Mouse (Mus musculus): ENCODE data around the gene Plxnb1.
A peak's percentile ranks its signal among the peaks of the same experiment; 100 is the strongest.

Gene Plxnb1

DNA sequence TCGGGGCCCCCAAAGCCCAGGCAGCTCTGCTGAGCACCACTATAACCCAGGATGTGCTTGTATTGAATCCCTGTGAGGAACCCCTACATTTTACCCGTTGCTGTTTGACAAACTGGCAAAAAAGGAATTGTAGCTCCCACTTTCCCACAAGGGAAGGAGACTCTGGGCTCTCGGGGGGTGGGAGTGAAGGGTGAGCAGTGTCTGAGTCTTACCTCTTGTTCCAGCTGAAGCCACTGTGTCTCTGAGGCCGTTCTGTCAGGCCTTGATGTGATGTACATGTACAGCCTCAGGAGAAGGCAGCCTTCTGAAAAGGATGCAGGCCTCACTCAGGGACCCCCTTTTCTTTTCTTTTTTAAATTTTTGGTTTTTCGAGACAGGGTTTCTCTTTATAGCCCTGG is 34.3 kb upstream of the Plxnb1 start:
- no peak for DNase-seq (ENCODE audit: low read depth, low spot score)

DNA sequence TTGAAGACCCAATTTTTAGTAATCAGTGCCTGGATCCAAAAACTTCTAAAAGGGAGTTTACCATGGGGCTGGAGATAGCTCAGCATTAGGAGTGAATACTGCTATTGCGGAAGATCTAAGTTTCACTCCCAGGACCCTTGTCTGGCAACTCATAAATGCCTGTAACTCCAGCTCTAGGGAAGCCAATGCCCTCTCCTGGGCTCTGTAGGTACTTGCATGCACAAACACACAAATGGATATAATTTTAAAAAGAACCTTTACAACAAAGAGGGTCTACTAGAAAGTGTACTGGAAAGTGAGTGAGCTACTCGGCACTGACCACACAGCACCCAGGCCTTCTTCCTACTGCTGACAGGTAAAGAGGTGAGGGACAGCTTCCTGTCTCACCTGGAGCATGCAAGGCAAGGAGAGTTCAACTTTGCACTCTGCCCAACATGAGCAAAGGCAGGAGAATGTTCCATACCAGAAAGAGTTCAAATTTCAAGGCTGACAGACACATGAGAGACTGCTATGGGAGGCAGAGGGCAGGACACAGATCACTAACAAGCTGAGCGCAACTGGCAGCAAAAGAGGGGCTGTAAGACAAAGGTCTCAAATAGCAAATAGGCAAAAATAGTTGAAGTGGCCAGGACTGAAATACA is 27.0 kb upstream of the Plxnb1 start:
- DNase-seq (ENCODE audit: low read depth, low spot score), result no peak

DNA sequence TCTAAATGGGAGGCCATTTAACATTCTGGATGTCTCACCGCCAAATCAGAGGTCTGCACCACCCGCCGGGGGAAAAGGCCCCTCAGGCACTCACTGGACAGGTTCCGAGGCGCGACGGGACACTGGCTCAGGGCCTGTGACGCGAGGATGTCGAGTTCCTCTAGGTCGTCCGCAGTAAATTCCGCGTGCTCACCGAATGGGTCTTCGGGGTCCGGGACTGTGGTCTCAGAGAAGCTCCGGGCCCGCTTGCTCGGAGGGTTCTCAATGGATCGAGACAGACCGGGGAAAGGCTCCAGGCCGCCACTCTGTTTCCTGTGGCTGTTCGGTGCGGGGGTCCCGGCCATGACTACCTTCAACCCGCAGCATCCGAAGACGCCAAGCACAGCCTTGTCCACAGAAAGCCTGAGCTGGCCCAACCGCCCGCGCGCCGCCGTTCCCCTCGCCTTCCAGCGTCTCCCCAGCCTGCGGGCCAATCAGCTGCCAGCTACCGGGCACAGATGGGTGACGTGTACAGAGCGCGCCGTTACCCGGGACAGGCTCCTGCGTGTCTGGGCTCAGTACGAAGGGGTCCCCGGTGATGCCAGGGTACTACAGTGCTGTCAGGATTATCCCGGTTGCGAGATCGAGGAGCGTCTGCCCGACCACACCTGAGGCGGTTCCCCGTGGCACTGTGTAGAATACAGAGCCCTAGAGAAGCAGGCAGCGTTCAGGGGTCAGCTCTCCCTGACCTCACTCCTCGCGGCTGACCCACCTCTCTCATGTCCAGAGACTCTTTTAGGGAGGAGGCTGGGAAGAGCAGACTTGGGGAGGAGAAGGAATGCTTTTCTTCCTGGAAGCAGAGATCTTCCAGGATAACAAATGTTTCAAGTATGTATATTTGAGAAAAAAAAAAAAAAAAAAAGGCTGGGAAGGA is 21.3 kb upstream of the Plxnb1 start, which contains the start of gene Atrip:
TSS of gene Atrip (minus strand) at position 464 of the 913 bp plus-strand sequence.
- peak; percentile 90 for DNase-seq (ENCODE audit: low read depth, low spot score)

DNA sequence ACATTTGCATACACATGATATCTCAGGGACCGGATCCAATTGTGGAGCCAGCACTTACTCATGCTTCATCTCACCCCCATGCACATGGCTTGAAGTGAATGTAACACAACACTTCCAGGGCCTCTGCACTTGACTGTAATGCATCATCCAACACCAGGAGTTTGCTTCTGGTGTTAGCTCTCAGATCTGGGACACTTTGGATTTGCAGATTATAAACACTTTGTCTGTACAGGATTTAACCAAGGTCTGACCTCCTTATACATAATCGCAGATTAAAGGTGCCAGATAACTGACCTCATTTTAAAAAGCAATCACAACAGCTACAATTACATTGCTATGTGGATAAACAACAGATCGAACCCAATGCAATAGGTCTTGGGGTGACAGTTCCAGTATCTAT is 14.7 kb upstream of the Plxnb1 start:
- no peak for DNase-seq (ENCODE audit: low read depth, low spot score)

DNA sequence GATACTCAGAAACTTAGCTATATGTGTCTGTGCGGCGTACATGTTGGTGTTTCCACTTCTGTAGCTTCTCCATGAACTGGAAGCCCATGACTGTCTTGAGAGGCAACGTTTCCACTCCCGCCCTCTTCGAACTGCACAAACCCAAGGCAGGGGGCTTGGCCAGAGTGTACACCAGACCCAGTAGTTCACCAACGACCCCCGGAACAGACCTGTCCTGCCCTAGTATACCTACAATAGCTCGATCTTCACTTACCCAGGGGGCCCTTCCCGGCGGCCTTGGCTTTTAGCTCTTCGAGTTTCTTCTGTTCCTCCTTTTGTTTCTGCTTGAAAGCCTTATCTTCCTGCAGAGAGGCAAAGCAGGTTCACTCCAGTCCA is 13.5 kb upstream of the Plxnb1 start:
- DNase-seq (ENCODE audit: low read depth, low spot score), result peak; percentile 19

DNA sequence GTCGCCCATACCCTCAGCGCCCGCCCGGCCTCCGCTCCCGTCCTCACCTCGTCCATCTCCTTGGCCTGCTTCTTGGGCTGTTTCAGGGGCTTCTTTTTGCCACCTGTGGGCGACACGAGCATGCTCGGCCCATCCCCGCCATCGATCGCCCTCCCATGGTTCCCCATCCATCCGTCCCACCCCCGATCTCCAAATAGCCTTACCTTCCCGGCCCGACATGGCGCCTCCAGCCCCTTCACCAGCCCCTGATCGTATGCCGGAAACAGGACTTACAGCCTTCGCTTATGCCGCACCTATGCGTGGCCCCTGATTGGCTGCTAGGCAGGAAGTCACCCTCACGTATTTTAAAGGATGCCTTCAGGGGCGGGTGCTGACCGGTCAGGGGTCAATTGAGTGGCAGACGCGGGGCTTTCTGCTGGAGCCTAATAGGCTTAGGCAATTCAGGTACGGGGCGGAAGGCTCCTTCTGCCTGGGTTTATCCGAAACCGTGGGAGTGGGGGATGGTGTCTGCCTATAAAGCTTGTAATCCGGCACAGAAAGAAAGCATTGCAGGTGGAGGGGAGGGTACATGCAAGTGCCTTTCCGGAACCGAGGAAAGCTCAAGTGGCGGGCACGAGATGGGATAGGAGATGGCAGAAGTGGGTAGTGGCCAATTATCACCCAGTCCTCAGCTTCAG is 12.9 kb upstream of the Plxnb1 start, which contains the start of the genes Ccdc51 and Tma7:
TSS of gene Ccdc51 (plus strand) at position 370 of the 677 bp plus-strand sequence.
TSS of gene Tma7 (minus strand) at position 464 of the 677 bp plus-strand sequence.
- DNase-seq (ENCODE audit: low read depth, low spot score), result peak; percentile 91

DNA sequence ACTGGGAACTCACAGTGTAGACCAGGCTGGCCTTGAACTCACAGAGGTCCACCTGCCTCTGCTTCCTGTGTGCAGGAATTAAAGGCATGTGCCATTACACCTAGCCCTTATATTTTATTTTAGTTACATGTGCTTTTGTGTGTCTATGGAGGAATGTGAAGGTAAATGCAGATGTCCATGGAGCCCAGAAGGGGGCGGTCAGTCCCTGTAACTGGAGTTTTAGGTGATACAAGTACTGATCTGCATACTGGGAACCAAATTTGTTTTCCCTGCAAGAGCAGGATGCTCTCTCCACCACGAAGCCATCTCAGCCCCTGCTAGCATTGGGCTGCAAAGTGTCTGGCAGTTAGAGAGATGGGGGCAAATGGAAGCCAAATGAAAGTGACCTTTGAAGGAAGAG is 10.3 kb upstream of the Plxnb1 start:
- DNase-seq (ENCODE audit: low read depth, low spot score), result peak; percentile 49

DNA sequence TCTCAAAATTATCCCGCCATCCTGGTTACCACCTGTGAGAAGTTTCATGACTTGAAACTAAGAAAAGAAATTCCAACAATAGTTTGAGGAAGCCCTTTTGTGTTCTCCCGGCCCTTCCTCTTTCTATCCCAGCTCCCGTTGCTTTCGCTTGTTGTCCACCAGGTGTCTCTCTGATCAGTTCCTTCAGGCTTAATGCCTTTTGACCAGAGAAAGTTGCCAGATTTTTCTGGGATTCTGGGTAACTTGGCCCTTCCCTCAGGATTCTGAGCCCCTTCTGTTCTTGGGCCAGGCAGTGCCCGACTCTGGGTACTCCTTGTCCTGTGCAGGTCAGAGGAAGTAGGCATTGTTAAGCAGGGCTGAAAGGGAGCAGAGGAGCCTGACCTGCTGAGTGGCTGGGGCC is 7.2 kb upstream of the Plxnb1 start:
- no peak for DNase-seq (ENCODE audit: low read depth, low spot score)

DNA sequence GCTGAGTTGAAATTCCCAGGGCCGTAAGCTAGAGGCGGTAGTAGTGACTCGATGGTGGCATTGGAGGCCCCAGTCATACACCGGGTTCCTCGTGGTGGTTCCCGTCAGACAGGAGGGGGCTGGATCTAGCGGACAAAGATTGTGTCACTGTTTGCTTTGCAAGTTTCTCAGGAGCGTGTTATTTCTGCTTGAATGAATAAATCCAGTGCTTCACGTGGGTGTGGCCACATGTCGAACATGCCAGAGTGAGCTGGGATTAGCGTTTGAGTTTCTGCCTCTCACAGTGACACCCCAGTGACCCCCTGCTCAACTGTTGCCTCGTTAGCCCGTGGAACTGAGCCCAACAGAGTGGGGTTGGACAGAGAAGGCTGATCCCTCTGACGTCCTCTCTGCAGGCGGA is 4.7 kb upstream of the Plxnb1 start:
- no peak for DNase-seq (ENCODE audit: low read depth, low spot score)

DNA sequence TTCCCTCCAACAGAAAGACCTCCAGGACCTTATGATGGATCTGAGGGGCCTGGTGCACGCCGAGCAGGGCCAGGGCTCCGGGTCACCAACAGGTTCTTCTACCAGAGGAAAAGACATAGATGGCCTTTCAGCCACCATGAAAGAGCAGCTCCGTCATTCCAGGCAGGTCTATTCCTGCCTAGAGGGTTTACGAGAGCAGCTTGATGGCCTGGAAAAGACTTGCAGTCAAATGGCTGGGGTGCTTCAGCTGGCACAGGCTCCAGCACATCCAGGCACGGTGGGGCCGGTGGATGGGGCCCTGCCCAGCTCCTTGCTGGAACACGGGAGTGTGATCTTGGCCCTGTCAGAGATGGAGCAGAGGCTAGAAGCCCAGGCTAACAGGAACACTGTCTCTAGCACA is 3.4 kb upstream of the Plxnb1 start:
- DNase-seq (ENCODE audit: low read depth, low spot score), result no peak

DNA sequence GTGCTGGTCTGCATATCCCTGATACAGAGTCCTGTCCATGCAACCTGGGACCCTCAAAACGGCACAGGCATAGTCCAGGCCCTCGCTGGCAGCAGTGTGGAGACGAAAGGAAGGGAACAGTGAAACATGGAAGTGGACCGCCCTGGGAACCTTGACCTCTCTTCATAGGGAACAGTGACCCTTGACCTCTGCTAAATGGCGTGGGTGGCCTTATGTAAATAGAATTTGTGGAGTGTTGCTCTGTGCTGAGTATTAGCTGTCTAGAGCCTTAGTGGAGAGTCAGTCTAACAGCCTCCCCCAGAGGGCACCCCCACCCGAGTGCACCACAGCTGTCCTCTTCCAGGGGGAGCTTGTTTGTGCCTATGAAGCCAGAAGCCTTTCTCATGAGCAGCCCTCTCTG is 2.4 kb upstream of the Plxnb1 start:
- no peak for DNase-seq (ENCODE audit: low read depth, low spot score)

DNA sequence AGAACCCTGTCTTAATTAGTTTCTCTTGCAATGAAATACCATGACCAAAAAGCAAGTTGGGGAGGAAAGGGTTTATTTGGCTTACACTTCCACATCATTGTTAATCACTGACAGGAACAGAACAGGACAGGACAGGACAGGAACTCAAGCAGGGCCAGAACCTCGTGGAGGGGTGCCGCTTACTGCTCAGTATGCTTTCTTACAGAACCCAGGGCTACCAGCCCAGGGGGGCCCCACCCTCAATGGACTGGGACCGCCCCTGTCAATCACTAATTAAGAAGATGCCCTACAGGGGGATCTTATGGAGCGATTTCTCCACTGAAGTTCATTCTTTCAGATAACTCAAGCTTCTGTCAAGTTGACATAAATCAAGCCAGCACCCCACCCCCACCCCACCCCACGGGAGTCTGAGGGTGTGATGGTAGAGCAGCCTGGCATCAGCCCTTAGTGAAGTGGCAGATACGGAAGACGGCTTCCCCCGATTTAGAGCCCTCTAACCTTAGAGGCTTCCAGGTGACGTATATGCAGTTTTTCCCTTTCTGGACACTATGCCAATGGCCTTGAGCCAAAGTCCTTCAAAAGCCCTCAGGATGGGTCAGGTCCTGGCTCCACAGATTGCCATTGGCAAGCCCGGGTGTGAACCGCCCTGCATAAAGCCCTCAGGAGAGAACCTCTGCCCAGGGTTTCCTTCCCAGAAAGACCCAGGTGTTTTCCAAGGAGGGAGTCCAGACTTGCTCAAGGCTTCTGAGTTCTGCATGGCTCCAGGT is 1.2 kb upstream of the Plxnb1 start:
- DNase-seq (ENCODE audit: low read depth, low spot score), result no peak

DNA sequence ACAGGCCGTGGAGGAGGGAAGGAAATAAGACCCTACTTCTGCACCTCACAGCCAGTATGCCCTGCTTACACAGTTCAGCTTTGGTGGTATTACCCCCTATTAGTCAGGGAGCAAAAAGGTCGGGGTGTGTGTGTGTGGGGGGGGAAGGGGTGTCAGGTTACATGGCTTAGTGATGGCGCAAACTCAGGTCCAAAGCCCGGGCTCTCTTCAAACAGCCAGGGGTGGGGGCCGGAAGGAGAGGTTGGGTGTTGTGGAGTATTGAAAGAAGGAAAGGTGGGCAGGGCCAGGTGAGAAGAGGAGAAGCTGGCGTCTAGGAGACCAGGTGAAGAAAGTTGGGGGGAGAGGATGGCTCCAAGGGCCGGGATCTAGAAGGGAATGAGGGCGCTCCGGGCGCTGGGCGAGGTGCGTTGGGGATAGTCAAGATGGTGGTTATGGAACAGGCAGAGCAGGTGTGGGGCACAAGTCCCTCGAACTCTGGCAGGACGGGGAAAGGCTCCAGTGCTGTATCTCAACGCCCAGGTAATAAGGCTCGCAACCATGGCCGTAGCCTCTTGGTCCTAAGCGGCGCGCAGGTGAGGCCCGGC is 544 bp upstream of the Plxnb1 start:
- DNase-seq (ENCODE audit: low read depth, low spot score), result no peak

DNA sequence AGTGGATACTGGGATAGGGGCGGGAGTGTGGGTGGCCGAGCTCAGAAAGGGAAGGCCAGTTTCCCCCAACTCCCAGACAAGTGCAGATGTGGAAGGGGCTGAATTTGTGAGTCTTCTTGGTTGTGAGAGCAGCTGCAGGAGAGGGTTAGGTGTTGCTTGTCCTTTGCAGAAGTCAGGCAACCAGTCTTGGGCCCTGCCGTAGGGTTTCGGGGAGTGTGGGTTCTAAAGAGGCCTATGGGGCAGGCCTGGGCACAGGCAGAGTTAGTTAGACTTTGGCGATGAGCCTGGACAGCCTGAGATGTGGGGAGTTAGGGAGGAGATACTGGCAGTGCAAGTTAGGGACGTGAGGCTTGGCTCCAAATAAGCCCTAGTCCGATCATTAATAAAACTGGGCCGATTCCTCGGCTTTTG is 1.1 kb downstream of the Plxnb1 start:
- no peak for DNase-seq (ENCODE audit: low read depth, low spot score)

DNA sequence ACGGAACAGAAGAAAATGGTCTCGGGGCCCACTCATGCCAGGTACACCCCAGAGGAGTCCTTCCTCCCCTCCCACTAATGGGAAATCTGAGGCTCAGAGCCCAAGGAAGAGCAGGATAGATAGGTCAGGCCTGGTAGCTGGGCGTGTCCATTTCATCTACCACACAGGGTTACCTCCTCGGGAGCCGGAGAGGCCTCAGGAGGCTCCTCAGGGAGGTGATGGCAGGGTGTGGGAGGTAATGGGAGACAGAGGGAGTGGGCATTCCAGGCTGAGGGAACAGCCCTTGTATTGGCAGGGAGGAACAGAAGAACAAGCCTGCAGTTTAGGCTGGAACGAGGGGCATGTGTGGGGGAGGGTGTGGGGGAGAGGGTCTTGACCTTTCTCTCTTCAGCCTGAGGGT is 1.7 kb downstream of the Plxnb1 start:
- DNase-seq (ENCODE audit: low read depth, low spot score), result no peak

DNA sequence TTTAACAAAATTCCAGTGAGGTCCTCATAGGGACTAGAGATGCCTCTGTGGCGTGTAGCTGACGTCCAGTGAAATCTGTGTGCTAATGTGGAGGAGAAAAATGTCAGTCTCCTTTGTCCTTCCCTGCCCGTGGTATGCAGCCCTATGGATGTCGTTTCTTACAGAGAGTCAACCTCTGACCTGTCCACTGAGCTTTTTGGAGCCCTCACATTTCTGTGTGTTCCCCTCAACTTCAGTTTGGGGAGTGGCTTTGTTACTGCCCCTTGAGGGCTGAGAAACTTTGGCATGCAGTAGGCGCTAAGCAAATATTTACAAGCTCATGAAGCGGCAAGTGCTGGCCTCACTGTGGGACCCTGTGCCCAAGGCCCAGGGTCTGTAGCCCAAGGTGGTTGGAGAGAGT is 2.1 kb downstream of the Plxnb1 start:
- no peak for DNase-seq (ENCODE audit: low read depth, low spot score)

DNA sequence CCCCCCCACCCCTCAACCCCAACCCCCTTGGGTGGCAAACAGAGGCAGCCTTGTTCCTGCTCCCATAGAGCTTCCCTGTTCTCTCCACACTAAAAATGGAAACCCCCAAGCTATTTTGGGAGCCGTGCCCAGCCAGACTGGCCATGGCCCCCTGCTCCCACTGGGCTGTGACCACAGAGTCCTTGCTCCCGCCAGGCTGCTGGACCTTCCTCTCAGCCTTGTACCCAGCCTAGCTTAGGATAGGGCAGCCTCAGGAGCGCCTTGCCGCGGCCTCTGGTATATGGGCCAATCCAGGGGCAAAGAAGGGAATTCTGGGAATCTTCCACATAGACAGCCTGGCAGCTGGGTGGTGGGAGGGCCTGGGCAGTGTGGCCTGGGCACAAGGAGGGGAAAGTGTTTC is 2.6 kb downstream of the Plxnb1 start:
- no peak for DNase-seq (ENCODE audit: low read depth, low spot score)

DNA sequence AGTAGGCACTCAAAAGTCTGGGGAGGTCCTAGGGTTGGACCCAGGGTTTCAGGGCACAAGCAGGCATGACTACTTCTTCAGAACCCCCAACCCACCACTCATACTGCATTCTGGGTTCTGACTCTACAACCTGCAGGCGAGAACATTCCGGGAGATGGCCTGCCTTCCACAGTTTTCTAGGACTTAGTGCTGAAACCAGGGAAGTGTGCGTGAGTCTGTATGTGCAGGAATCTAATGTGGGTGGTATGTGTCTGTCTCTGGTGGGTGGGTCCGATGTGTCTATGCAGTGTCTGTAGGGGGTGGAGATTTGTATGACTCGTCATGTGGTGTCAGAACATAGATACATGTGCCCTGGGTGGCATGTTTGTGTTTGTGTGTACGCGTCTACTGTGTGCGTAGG is 3.2 kb downstream of the Plxnb1 start:
- DNase-seq (ENCODE audit: low read depth, low spot score), result no peak

DNA sequence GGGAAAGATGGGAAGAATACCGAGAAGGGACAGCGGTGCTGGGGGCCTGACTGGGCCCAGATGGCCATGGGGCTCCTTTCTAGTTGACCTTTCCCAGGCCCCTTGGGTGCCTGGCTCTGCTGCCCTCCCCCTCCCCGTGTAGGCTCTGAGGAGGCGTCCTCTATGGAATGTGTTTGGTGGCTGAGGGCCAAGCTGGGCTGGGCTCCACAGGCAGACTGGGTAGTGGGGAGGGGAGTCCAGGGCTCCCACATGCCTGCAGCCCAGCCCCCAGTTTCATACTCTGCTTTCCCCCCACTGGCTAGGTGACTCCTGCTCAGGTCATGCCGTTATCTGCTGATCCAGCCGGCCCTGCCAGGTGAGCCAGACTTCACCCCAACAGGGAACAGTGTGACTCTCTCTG is 3.8 kb downstream of the Plxnb1 start:
- no peak for DNase-seq (ENCODE audit: low read depth, low spot score)

DNA sequence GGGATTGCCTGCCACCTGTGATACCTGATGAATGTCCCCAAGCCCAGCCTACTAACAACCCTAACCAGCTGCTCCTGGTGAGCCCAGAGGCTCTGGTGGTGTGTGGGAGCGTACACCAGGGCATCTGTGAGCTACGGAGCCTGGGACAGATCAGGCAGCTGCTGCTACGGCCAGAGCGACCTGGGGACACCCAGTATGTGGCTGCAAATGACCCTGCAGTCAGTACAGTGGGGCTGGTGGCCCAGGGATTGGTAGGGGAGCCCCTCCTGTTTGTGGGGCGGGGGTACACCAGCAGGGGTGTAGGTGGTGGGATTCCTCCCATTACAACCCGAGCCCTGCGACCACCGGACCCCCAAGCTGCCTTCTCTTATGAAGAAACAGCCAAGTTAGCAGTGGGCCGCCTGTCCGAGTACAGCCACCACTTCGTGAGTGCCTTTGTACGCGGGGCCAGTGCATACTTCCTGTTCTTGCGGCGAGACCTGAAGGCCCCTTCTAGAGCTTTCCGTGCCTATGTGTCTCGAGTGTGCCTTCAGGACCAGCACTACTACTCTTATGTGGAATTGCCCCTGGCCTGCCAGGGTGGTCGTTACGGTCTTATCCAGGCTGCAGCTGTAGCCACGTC is 5.2 kb downstream of the Plxnb1 start:
- DNase-seq (ENCODE audit: low read depth, low spot score), result no peak

DNA sequence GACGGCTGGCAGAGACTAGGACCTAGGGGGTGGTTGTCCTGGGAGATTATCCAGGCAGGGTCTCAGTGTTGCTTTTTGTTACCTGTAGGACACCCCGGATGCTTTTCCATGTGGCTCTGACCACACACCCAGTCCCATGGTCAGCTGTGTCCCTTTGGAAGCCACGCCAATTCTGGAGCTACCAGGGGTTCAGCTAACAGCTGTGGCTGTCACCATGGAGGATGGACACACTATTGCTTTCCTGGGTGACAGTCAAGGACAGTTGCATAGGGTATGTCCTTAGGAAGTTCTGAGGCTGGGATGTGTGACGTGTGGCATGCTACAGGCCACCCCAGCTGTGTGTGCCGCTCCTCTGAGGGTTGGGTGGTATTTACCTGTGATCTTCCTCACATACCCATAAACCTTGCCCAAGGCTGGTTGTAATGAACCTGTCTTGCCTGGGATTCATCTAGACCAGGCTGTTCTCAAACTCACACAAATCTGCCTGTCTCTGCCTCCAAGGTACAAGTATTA is 6.8 kb downstream of the Plxnb1 start:
- DNase-seq (ENCODE audit: low read depth, low spot score), result no peak
